Mouse (Mus musculus): ENCODE measurements at regions not wholly inside any gene's neighbourhood (a gene's known extent, or its start where the extent isn't known, plus 50 kb on each side); places are given as distances from the start of the nearest gene placed in this dataset.

GRCm38 (mm10) chr1:39093291-39093690 lies 100.2 kb upstream of the Npas2 start:
- TF ChIP-seq POLR2A (IDR thresholded peaks at IDR 0.05; ENCODE audit: extremely low read depth, insufficient read depth, low read length) (no peak), CTCF (IDR thresholded peaks at IDR 0.05; ENCODE audit: extremely low read depth, insufficient read depth, low read length) (no peak)

Data from cortical plate, adult 2 months (tissue).